Mouse (Mus musculus): ENCODE results near the gene Dnah10.

DNA sequence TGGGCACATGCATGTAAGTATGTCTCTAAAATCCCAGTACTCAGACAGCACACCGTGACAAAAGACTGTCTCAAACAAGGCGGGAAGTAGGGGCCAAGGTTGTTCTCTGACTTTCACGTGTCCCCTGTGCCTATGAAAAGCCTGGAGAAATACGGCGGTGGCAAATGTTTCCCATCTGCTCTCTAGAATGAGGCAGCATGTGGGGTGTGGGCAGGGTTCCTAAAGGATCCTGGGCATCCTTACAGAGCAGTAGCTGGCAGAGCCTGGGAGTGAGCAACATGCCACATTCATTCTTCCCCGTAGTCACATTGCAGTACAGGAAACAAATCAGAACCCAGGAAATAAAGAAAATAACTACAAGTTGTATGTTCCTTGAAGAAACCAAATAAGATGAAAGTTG is 159.0 kb downstream of the Dnah10 start:
- TF ChIP-seq CTCF (conservative IDR thresholded peaks at IDR 0.05; ENCODE audit: insufficient read depth, insufficient read length, low read depth, low read length) (no peak), POLR2A (IDR thresholded peaks at IDR 0.05; ENCODE audit: low read depth, low read length) (no peak)
